Mouse (Mus musculus): ENCODE measurements around the gene Bcl9l.
"Not testable (repeated sequence)": the region's sequence is repeated elsewhere in the genome, so short reads cannot be mapped to it uniquely, and the experiment has no call there.

The Bcl9l gene

DNA sequence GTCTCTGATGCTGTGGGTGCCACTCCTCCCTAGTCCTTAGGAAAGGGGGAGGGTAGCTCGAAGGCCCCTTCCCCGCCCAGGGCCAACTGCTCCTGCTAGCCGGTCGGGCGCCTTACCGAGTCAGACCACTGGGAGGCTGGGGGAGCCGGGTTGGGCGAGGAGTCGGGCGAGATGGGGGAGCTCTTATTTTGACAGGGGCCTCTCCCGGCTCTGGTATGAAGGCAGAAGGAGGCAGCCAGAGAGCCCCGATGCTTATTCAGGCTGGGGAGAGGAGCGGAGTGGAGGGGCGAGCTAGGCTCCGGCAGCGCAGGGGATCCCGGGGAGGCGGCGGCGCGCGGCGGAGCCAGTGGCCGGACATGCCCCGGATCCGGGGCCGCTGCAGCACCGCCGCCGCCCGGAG lies at the start of gene Bcl9l:
Gene Bcl9l (plus strand): TSS at position 274 of the 400 bp plus-strand sequence.
- peak; percentile 95 for DNase-seq (ENCODE audit: low read depth, low spot score)

DNA sequence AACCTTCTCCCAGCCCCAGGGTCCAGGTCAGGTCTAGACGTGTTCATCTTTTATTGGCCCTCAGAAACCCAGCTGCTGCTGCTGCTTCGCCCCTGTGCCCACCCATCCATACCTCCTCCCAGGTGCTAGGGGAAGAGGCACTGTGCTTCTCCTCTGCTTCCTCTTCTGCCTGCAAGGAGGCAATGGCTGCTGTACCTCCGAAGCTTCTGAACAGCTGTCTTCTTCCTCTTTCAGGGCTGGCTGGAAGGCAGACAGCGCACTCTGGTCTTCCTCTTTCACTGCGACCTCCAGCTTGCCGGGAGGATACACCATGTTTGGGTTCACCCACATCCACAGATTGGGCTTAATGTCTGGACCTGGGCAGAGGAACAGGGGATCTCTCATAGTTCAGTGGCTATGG lies 46.9 kb upstream of the Bcl9l start:
- no peak for DNase-seq (ENCODE audit: low read depth, low spot score)

DNA sequence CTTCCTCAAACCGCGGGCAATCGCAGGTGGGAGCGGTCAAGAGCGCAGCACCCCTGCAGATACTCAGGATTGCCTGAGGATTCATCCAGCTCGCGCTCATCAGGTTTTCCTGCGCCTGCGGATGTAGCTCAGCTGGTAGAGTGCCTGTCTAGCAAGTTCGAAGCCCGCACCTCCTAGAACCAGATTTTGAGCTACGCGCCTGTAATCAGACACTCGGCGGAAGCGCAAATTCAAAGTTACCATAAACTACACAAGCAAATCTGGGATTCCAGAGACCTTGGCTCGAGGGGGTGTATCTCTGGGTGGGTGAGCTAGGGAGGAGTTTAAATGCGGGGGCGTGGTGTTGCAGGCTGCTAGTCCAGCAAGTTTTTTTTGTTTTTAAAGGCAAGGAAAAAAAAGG lies 41.7 kb upstream of the Bcl9l start, which contains the start of gene Foxr1:
Gene Foxr1 (minus strand): TSS at position 176 of the 400 bp plus-strand sequence.
- DNase-seq (ENCODE audit: low read depth, low spot score) = no peak

DNA sequence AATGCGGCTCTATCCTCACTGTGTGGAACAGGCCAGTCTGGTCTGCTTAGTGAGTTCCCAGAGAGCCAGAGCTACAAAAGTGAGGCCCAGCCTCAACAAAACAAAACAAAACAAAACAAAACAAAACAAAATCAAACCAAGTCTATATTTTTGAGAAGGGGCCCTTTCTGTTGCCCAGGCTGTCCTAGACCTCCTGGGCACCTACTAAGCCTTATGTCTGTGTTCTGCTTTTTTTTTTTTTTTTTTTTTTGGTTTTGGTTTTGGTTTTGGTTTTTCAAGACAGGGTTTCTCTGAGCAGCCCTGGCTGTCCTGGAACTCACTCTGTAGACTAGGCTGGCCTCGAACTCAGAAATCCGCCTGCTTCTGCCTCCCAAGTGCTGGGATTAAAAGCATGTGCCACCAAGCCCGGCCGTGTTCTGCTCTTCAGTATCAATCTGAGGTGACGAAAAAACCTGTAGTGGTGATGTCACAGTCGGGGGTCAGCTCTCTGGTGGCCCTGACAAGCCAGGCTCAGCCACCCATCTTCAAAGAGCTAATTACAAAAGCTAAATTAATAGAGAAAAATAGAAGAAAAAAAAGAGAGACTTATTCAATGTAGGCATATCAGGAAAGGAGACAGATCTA lies 38.1 kb upstream of the Bcl9l start:
- DNase-seq (ENCODE audit: low read depth, low spot score) = not testable (repeated sequence)

DNA sequence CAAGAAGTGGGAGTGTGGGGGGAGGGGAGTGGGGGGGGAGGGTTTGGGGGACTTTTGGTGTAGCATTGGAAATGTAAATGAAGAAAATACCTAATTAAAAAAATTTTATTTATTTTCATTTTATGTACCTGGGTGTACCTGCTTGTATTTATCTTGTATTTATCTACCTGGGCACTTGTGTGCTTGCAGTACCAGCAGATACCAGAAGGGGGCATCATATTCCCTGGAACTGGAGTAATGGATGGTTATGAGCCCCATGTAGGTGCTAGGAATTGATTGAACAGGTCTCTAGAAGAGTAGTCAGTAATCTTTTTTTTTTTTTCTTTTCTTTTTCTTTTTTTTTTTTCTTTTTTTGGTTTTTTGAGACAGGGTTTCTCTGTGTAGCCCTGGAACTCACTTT lies 32.2 kb upstream of the Bcl9l start:
- no peak for DNase-seq (ENCODE audit: low read depth, low spot score)

DNA sequence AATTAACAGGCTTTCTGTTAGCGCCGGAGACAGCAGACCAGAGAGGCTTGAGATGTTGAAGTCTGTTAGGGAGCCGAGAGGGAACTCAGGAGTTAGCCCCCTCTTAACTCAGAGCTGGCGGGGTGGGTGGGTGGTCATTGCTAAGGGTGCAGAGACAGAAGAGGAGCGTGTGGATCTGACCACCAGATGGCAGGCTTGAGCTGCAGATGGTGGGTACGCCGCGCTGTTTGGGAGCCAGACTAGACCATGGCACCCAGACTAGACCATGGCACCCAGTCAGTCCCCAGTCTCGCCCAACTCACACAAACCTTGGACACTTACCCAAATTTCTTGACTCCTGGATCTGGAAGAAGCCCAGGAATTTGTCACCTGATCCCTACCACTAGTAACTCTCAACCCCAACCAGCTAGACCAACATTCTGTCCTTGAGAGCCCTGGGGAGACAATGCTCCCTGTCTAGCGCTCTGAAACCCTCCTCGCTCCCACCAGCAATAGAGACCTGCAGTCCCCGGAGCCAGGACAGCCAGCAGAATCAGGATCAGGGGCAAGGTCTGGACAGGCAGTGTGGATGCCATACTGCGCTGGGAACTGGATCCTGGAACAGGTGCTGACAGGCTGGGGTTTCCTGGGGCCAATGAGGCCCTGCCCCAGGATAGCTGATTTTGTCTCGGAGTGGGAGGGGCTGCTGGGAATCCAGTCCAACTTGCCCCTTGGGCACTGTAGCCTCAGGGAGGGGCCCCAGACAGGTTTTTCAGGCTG lies 28.3 kb upstream of the Bcl9l start:
- DNase-seq (ENCODE audit: low read depth, low spot score) = peak; percentile 85

DNA sequence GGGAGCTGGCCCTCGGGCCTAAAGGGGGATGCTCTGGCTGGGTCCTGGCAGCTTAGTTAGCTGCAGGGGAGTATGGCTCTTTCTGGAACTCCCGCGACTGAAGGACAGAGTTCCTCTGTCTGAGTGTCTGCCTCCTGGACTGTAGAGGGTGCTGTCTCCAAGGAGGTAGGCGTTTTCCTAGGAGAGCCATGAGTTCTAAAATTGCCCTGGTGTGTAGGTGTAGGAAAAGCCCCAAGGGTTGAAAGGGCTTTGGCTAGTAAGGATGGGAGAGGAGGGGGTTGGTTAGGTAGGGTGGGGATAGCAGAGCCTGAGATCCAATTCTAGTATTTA lies 27.8 kb upstream of the Bcl9l start, which contains the start of gene Upk2:
Gene Upk2 (minus strand): TSS at position 86 of the 330 bp plus-strand sequence.
- DNase-seq (ENCODE audit: low read depth, low spot score) = no peak

DNA sequence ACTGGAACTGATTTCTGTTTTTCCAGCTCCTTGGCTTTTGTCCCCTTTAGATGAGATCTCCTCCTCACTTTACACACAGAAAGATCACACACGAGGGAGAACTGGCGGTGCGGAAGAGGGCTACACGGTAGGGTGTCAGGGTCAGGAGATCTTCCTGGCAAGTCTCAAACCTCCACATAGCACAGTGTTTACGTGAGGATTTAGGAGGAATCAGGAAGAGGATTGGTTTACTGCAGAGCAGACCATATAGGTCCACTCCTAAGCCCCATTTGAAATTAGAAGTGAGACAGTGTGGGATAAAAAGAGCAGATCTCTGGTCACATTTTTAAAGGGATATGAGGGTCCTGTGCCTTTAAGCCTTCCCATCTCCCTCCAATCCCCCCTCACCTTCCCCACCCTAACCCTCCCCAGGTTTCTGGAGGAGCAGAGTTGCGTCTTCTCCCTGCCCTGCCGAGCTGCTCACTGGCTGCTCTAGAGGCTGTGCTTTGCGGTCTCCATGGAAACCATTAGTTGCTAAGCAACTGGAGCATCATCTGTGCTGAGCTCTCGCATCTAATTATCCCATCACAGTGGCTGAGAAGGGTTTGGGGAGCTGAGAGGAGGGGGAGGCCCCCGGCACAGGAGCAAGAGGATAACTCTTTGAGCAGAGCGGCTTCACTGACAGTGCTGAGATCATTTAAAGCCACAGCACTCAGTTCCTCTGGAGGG lies 25.4 kb upstream of the Bcl9l start:
- peak; percentile 76 for DNase-seq (ENCODE audit: low read depth, low spot score)

DNA sequence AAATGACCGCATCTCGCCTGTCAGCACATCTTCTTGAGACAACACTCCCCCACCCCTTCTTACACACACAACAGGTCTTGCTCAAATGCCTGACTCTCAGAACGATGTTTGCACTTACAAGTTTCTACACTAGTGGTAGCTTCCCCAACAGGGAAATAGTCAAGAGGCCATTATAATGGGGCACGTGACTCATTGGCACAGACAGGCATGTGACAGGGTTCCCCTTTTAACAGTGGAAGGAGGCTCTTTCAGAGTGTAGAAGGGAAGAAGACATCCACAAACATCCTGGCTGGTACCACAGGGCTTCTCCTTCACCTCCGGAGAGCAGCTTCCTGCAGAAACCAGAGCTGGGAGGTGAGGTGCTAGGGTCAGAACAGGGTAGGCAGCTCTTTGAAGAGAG lies 20.7 kb upstream of the Bcl9l start:
- DNase-seq (ENCODE audit: low read depth, low spot score) = no peak

DNA sequence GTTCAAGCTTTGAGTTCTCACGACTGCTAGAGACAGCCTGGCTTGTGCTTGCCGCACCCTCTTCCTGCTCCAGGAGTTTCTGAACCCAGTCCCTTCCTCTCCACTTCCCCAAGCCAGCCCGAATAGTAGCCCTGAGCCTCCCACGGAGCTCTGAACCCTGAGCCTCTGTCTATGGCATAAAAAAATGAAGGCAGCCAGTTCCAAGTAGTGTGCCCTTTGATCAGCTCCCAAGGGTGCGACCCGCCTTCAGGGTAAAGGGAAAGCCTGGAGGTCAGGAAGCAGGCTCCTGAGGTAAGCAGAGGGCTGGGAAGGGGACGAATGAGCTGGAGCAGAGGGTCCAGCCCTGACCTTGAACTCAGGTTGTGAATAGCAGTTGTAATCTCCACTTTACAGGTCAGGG lies 14.4 kb upstream of the Bcl9l start:
- no peak for DNase-seq (ENCODE audit: low read depth, low spot score)

DNA sequence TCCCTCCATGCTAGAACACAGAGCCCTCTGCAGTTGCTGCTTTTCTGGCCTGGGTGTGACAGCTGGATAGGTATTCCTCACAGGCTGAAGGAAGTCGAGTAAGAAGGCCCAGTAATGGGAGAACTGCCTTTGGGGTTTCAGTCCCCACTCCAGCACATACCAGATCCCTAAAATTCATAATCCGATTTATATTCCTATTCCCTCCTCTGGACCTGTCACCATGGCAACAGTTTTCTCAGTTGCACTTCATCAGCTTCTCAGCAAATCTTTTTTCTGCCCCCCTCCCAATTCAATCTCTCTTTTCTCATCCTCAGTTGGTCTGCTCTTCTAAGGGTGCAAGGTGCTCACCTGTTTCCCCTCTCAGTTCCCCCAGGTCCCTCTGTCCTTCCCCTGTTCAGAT lies 13.8 kb upstream of the Bcl9l start:
- no peak for DNase-seq (ENCODE audit: low read depth, low spot score)

DNA sequence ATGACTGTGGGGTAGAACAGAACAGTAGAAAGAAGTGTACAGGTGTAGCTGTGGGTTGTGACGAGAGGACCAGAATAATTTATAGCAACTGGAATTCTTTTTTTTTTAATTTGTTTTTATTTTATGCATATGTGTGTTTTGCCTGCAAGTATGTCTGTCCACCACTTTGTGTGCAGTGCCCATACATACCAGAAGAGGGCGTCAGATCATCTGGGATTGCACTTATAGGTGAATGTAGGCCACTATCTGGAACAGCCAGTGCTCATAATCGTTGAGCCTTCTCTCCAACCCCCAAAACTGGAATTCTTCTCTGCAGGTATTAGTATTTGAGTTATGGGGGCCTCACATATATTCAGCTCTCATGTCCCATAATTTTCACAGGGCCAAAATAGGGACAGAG lies 9.4 kb upstream of the Bcl9l start:
- DNase-seq (ENCODE audit: low read depth, low spot score) = no peak

DNA sequence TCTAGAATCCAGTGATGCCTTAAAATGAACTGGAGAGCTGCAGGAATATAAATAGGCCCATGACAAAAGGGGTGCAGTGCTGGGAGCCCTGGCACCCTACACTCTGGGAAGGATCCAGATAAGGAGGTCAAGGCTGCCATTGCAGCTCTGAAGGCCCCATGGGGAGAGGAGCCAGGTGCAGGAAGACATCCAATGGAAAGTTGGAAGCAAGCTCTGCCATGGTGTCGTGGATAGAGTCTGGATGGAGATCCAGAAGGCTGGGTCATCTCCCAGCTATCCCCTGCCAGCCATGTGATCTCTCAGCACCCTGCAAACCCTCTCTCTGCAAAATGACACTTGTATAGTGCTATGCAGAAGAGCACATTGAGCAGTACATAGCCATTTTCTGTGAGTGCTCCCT lies 8.3 kb upstream of the Bcl9l start:
- no peak for DNase-seq (ENCODE audit: low read depth, low spot score)

DNA sequence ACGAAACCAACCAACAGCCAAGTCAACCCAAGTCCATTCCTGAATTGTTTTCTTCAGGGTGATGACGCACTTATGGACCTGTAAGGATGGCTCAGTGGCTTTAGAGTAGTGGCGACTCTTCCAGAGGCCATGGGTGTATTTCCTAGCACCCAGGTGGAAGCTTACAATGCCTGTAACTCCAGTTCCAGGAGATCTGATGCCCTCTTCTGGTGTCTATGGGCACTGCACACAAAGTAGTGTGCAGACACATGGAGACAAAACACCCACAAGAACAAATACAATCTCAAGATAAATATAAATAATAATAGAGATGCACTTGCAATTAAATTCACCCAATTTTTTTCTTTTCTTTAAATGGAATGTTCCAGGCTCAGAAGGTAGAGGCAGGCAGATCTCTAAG lies 6.7 kb upstream of the Bcl9l start:
- no peak for DNase-seq (ENCODE audit: low read depth, low spot score)

DNA sequence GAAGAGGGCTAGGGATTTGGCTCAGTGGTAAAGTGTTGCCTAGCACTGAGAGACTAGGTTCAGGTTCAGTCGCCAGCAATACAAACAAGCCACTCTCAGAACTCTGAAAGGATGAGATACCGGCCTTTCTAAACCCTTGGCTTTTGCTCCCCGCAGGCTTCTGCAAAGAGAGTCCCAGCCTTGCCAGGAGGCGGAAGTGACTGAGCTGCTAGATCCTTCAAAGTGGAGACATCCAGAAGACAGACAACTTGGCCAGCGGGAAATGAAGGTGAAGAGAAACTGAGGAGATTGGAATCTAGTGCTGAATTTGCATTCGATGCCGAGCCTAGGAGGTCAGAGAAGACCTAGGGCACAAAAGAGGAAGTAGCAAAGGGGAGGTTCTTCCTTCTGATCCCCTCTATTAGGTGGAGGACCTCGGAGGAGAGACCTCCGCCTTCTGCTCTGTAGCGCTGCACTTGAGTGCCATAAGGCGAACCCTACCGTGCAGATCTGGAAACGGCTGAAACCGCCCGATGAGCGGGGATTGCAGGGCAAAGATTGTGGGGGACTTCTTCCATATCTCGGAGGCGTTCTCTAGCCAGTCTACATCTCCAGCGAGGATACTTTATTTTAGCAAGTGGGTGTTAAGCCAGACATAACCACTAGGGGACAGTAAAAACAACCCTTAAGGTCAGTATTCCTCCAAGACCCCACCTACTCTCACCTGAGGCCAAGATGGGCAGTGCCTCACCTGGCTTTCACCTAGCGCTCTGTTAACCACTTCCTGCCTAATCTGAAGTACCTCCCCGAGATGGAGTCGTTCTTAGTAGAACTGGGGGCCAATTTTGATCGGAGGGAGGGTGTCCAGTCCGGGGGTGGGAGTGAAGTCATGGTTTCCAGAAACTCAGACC lies 5.0 kb upstream of the Bcl9l start:
- peak; percentile 76 for DNase-seq (ENCODE audit: low read depth, low spot score)

DNA sequence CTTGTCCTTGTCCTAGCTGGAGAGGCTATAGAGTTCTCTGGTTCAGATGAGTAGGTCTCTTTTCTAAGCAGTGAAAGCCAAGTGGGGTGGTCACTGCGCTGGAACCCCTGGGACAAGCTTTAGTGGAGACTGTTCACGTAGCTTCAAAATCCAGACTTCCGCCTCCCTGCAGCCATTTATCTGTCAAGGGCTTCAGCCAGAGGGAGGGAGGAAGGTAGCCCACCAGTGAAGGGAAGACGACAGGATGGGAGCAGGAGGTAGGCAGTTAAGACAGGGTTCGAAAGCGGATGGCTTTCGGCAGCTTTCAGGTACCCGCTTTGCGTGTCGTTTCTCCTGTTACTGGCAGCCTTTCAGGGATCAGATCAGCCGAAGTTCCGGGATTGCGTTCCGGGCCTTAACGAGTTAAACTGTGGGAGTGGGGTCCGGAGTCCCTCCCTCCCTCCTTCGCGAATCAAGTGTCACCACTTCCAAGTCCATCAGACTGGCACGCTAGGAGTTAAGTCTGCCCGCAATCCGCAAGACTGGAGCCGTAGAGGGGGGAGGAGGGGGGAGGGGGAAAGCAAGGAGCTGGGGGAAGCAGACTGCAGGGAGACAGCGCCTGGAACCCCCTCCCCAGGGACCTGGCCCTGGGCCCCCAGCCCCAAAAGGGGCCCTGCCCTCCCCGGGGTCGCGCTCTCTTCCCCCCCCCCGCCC lies 4.2 kb upstream of the Bcl9l start:
- peak; percentile 94 for DNase-seq (ENCODE audit: low read depth, low spot score)

DNA sequence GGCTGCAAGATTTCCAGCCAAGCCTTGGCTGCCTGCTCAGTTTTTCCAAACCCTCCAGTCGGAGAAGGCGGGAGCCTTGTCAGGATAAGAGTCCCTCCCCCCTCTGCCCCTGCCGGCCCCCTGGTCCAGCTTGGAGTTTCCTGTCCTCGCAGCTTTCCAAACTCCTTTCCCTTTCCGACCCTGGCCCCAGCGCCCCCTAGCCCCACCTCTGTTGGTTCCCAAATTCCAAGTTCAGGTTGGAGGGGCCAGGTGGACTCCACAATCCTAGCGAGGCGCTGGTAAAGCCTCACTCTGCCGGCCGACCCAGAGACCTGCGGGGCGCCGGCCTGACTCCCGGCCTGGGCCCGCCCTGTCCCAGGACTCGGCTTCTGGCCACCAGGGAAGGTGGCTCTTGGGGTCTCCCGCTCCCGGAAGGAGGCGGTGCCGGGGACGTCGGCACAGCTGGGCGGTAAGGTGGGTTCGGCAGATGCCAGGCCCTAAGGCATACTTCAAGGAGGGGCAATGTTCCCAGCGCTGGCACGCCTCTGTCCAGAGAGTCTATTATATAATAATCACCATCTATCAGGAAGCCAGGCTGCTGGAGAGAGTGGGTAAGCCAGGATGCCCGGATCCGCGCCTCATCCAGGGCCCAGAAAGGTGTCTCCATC lies 3.5 kb upstream of the Bcl9l start:
- DNase-seq (ENCODE audit: low read depth, low spot score) = peak; percentile 91

DNA sequence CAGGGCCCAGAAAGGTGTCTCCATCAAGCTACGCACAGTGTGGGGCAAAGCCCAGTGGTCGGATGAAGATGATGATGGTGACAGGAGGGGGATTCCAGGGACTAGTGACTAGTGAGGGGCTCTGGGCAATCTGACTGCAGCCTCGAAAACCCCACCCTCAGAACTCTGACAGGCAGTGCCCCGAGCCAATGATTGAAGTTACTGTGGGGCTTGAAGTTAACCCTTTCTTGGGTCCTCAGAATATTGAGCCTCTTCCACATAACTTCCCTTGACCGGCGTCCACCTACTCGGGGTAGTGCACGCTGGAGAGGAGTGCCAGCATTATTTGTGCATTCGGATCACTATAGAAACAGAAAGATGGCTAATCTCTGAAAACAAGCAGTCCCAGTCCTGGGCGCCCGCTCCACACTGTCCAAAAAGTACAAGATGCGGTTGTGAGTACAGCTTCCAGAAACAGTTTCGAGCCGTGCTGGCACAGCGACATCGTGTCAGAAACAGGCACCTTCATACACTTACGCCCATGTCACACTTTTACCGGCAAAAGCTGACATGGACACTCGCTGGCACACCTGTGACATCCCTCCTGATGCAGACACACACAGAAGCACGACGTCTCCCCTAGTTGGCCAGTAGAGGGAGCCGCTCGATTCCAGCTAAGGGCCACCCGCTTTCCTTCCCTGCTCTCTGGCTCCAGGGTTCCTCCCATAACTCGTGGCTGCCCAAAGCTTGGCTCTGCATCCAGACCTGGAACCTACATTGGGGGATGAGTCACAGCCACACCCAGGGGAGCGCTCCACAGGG lies 2.8 kb upstream of the Bcl9l start:
- DNase-seq (ENCODE audit: low read depth, low spot score) = peak; percentile 86

DNA sequence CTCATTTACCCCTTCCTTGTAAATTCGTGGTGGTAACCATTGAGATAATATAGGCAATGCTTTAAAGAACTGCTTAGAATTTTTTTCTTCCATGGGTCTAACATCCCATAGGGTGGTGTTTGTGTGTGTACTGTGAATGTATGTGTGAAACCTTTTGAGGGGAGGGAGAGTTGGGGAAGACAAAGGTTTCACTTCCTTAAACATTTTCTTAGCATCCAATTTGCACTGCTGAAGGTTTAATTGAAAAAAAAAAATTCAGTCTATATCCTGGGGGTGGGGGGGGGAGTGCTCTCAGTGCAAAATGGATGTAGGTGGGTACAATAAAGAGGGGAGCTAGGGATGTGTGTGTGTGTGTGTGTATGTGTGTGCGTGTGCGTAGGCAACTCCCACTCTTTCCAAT lies 513 bp upstream of the Bcl9l start:
- DNase-seq (ENCODE audit: low read depth, low spot score) = no peak

DNA sequence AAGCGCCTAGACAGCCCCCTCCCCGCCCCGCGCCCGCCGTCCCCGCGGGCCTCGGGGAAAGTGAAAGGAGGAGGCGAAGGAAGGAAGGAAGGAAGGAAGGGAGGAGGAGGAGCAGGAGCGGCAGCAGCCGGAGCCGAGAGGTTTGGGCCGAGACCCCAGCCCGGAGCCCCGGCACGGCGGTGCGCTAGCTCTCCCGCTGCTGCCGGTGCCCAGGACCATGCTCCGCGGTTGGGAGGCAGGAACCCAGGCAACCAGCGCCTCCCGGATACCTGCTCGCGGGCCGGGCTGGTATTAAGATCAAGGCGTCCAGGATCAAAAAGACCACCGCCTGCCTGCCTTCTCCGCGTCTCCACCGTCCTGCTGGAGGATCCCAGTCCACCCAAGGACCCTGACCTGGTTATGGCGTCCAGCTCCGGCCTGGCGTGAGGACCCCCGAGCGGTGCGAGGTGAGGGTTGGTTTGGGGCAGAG lies 450 bp downstream of the Bcl9l start:
- DNase-seq (ENCODE audit: low read depth, low spot score) = no peak
